Mouse (Mus musculus): ENCODE measurements at regions not wholly inside any gene's neighbourhood (a gene's known extent, or its start where the extent isn't known, plus 50 kb on each side); places are given as distances from the start of the nearest gene placed in this dataset.
"Not testable (repeated sequence)": the region's sequence is repeated elsewhere in the genome, so short reads cannot be mapped to it uniquely, and the experiment has no call there.

DNA sequence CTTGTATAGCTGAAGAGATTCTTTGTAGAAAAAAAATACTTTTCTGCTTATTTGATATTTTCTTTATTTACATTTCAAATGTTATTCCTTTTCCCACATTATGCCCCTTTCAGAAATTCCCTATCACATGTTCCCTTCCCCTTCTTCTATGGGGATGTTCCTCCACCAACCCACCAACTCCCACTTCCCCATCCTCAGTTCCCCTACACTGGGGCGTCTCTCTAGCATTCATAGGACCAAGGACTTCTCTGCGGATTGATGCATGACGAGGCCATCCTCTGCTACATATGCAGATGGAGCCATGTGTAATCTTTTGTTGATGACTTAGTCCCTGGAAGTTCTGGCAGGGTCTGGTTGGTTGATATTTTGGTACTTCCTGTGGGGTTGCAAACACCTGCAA lies 520.5 kb upstream of the Zfp386 start:
- peak in 1 of 2 experiments; percentile 1 for DNase-seq (ENCODE audit: low spot score in 2 of 2)

- no peak for DNase-seq (ENCODE audit: low spot score in 2 of 2)
Measured at GRCm38 (mm10) chr12:115542482-115542881, 505.0 kb upstream of the Zfp386 start.

- not testable (repeated sequence) for DNase-seq (ENCODE audit: low spot score in 2 of 2)
Measured at GRCm38 (mm10) chr12:115566878-115567277, 480.6 kb upstream of the Zfp386 start.

DNA sequence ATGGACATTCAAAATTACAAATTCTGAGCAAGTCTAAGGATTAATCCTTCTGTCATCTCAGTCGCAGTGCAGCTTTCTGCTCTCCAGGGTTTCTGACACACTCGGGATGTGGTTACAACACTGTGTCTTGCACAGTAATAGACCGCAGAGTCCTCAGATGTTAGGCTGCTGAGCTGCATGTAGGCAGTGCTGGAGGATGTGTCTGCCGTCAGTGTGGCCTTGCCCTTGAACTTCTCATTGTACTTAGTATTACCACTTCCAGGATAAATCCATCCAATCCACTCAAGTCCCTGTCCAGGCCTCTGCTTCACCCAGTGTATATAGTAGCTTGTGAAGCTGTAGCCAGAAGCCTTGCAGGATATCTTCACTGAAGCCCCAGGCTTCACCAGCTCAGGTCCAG lies 454.5 kb upstream of the Zfp386 start:
- DNase-seq (ENCODE audit: low spot score in 2 of 2): not testable (repeated sequence)

DNA sequence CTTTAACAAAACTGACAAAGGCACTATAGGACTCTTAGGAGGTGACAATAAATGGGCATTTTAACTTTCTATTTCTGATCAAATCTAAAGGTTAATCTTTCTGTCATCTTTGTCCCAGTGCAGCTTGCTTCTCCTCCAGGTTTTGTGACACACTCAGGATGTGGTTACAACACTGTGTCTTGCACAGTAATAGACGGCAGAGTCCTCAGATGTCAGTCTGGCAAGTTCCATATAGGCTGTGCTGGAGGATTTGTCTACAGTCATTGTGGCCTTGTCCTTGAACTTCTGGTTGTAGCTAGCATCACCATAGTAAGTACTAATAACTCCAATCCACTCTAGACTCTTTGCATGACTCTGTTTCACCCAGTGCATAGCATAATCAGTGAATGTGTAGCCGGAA lies 443.8 kb upstream of the Zfp386 start:
- DNase-seq (ENCODE audit: low spot score in 2 of 2): no peak

DNA sequence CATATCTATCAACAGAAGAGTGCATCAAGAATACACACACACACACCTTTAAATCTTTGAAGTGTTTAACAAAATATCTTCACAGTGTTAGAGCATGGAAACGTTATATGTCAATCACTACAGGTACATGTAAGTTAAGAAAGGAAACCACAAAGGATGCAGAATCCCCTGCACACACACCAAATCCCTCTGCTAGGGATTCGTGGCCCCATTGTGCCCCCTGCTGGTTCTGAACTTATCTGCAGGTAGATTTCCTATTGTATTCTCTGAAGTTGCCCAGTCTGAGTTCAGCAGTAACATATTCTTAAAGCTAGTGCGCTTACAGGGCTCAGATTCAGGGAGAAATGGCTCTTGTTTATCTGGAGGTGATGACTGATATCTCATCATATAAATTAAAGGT lies 442.6 kb upstream of the Zfp386 start:
- no peak for DNase-seq (ENCODE audit: low spot score in 2 of 2)

DNA sequence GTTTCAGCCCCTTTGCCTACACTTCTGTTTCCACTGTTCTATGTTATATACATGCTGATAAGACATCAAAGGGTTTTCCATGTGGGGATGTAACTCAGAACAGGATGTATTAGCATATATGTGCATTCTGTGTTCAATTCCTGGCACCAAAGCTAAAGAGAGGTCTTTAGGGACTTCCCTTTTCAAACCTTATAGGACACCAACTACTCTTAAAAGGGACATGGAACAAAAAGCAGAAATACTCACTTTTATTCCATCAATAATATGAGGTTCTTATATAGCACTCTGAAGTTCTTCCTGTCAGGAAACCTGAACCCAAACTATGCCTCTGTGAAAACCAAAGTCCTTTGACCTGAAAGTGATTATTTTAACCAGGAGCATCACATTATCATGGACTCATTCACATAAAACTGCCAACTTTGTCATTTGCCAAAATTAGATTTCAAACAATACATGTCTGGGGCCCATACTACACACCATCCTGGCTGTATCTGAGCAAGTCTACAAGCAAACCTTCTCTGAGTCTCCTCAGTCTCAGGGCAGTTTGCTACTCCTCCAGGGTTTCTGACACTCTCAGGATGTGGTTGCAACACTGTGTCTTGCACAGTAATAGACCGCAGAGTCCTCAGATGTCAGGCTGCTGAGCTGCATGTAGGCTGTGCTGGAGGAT lies 424.8 kb upstream of the Zfp386 start:
- DNase-seq (ENCODE audit: low spot score in 2 of 2): peak in 1 of 2 experiments; percentile 22

- peak; percentile 12 to 26 for DNase-seq (ENCODE audit: low spot score in 2 of 2)
Measured at GRCm38 (mm10) chr12:115624221-115624620, 423.3 kb upstream of the Zfp386 start.

DNA sequence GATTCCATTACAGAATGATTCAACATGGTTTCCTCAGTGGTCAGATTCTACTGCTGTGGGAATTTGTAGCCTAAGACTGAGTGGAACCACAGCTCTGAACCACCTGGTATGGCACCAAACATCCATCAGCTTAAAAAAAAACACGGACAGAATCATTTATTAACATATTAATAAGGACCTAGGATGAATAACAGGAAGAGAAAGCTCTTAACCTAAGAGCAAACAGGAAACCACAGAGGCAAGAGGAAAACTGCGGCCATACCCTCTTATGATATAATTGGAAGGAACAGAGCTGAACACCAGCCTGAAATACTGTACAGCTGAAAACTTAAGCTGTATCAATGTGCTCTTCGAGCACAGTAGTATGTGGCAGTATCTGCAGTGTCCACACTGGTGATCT lies 399.9 kb upstream of the Zfp386 start:
- DNase-seq (ENCODE audit: low spot score in 2 of 2): no peak

- DNase-seq (ENCODE audit: low spot score in 2 of 2): not testable (repeated sequence)
Measured at GRCm38 (mm10) chr12:115648161-115648560, 399.4 kb upstream of the Zfp386 start.

DNA sequence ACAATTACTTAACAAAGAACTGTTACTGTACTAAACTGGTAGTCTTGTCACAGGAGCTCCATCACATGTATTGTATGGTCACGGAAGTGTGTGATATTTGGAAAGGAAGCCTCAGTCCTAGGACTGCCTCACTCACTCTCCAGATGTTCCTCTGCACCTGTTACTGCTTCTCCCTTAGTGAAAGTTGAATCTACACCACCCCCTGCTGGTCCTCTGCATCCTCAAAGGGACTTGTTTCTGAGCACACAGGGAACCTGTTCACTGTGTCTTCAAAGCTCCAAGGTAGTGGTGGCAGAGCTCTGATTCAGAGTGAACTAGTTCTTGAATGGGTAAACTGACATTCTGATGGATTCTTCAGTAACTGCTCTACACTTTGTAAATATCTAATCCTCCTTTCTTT lies 391.7 kb upstream of the Zfp386 start:
- no peak for DNase-seq (ENCODE audit: low spot score in 2 of 2)

DNA sequence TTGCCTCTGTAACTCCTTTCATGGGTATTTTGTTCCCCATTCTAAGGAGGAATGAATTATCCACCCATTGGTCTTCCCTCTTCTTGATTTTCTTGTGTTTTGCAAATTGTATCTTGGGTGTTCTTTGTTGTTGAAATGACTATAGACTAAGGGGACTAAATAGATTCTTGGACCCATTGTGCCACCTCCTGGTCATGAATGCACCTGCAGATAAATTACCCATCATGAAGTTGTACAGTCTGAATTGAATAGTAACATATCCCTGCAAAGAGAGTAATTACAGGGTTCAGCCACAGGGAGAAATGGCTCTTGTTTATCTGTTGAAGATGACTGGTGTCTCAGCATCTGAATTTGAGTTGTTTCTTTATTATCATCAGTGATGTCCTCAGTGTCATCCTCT lies 383.4 kb upstream of the Zfp386 start:
- DNase-seq (ENCODE audit: low spot score in 2 of 2): not testable (repeated sequence)

DNA sequence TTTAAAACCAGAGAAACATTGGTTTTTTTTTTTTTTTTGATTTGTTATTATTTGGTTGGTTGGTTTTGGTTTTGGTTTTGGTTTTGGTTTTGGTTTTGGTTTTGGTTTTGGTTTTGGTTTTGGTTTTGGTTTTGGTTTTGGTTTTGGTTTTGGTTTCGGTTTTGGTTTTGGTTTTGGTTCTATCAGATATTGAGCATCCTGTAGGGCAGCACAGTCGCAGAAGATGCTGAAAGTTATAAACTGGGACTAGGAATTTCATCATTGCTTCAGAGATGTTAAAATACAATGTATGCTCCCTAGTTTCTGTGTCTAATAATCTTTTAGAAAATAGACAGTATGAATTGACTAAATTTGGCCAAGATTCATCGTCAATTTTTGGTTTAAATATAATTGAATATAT lies 375.8 kb upstream of the Zfp386 start:
- DNase-seq (ENCODE audit: low spot score in 2 of 2): not testable (repeated sequence)

DNA sequence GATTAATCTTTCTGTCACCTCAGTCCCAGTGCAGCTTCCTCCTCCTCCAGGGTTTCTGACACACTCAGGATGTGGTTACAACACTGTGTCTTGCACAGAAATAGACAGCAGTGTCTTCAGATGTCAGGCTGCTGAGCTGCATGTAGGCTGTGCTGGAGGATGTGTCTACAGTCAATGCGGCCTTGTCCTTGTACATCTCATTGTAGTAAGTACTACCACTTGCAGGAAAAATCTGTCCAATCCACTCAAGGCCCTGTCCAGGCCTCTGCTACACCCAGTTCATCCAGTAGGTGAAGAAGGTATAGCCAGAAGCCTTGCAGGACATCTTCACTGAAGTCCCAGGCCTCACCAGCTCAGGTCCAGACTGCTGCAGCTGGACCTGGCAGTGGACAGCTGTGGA lies 355.7 kb upstream of the Zfp386 start:
- peak in 1 of 2 experiments; percentile 6 for DNase-seq (ENCODE audit: low spot score in 2 of 2)

DNA sequence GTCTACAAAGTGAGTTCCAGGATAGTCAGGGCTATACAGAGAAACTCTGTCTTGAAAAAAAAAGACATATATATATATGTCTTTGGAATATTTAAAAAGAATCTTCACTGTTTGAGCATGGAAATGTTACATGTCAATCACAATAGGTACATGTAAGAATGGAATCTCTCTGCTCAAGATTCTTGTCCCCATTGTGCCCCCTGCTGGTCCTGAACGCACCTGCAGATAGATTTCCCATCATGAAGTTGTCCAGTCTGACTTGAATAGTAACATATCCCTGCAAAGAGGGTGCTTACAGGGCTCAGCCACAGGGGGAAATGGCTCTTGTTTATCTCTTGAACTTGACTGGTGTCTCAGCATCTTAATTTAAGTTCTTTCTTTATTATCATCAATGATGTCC lies 337.7 kb upstream of the Zfp386 start:
- not testable (repeated sequence) for DNase-seq (ENCODE audit: low spot score in 2 of 2)

GRCm38 (mm10) chr12:115742039-115742438 lies 305.5 kb upstream of the Zfp386 start:
- DNase-seq (ENCODE audit: low spot score in 2 of 2): peak in 1 of 2 experiments; percentile 1

GRCm38 (mm10) chr12:115749586-115749985 lies 297.9 kb upstream of the Zfp386 start:
- peak in 1 of 2 experiments; percentile 27 for DNase-seq (ENCODE audit: low spot score in 2 of 2)

- not testable (repeated sequence) for DNase-seq (ENCODE audit: low spot score in 2 of 2)
Measured at GRCm38 (mm10) chr12:115753135-115753534, 294.4 kb upstream of the Zfp386 start.

- DNase-seq (ENCODE audit: low spot score in 2 of 2): not testable (repeated sequence)
Measured at GRCm38 (mm10) chr12:115757526-115757925, 290.0 kb upstream of the Zfp386 start.

GRCm38 (mm10) chr12:115759041-115759440 lies 288.5 kb upstream of the Zfp386 start:
- peak in 1 of 2 experiments; percentile 7 for DNase-seq (ENCODE audit: low spot score in 2 of 2)

DNA sequence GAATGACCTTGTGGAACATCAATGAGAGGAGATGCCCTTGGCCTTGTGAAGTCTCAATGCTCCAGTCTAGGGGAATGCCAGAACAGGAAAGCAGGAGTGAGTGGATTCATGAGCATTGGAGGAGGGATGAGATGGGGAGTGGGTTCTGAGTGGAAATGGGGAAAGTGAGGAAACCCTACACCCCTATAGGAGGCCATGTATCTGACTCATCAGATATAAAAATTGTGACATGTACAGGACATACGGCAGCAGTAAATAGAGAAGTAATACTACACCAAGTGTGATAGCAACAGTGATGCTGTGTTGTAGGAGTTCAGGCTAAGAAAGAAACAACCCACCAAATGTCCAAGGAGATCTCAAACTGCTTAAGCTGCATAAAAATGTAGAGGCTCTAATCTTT lies 285.8 kb upstream of the Zfp386 start:
- DNase-seq (ENCODE audit: low spot score in 2 of 2): not testable (repeated sequence)

DNA sequence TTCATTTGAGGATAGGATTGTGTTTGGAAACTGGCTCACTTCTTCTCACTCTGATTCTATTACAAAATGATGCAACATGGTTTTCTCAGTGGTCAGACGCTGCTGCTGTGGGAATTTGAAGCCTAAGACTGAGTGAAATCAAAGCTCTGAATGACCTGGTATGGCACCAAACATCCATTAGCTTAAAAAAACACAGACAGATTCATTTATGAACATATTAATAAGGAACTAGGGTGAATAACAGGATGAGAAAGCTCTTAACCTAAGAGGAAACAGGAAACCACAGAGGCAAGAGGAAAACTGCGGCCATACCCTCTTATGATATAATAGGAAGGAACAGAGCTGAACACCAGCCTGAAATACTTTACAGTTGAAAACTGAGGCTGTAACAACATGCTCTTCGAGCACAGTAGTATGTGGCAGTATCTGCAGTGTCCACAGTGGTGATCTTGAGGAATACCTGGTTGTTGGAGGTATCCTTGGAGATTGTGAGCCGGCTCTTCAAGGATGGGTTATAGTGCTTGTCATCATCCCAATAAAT lies 282.5 kb upstream of the Zfp386 start:
- DNase-seq (ENCODE audit: low spot score in 2 of 2): not testable (repeated sequence)

- not testable (repeated sequence) for DNase-seq (ENCODE audit: low spot score in 2 of 2)
Measured at GRCm38 (mm10) chr12:115771176-115771575, 276.3 kb upstream of the Zfp386 start.

GRCm38 (mm10) chr12:115790369-115790768 lies 257.2 kb upstream of the Zfp386 start:
- peak; percentile 28 to 30 for DNase-seq (ENCODE audit: low spot score in 2 of 2)

Measured in natural killer cell, adult 2 months (primary cell).